Mouse (Mus musculus) cortical plate, adult 2 months (tissue): Measurements from ENCODE around the gene Lrwd1.

Source experiments
- CTCF ChIP-seq: fragments of 200-500 bp; IDR thresholded peaks from 2 replicates; pipeline ENCODE4 v1.5.1; 2011; ENCODE audit warnings: mild to moderate bottlenecking, control low read depth, low read length; ENCODE audit not compliant: insufficient read depth; ENCODE audit errors: extremely low read depth
- POLR2A ChIP-seq: fragments of 200-500 bp; IDR thresholded peaks from 2 replicates; pipeline ENCODE4 v1.6.1; 2011; ENCODE audit warnings: mild to moderate bottlenecking, low read length, control low read depth; ENCODE audit not compliant: insufficient read depth; ENCODE audit errors: extremely low read depth

DNA sequence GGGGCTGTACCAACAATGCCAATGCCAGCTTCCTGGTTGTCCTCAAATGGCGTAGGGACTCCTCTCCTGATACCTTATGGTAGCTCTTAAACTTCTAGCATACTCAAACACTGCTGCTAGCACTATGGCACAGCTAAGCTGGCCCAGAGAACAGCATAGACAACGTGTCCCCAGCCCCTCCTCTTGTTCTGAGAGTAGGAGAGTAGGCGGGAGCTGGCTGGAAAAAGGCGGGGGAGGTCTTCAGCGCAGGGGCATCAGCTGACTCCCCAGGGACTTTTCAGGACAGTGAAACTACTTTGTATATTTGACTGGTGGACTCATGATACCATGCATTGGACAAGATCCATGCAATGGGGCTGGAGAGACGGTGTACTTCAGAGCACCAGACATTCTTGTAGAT lies 46.2 kb upstream of the Lrwd1 start:
- TF ChIP-seq CTCF, result no peak
- TF ChIP-seq POLR2A, result no peak
